Mouse (Mus musculus) hematopoietic stem cell, adult 5-6 weeks (primary cell): ENCODE measurements around the gene Gm47985. TPM values are rescaled to one million over a fixed set of nuclear protein-coding genes. Genes with fewer than 3 reads are reported as not detected.
"Not testable (repeated sequence)": the region's sequence is repeated elsewhere in the genome, so short reads cannot be mapped to it uniquely, and the experiment has no call there.

ENCODE experiments used
- ATAC-seq, 2 experiments: fragments of 125-278 bp in 1 of 2; replicated peaks in 1 of 2; 2 replicates each; pipeline ENCODE4 v1.8.0; 2016 to 2017; ENCODE audit warnings: inconsistent platforms in 2 of 2, mild to moderate bottlenecking in 2 of 2, moderate number of reproducible peaks in 2 of 2, low read depth in 1 of 2, moderate TSS enrichment in 1 of 2; ENCODE audit not compliant: low FRiP score in 2 of 2, poor library complexity in 2 of 2, severe bottlenecking in 2 of 2, insufficient read depth in 1 of 2, low TSS enrichment in 1 of 2
- total RNA-seq: library from RNA; stranded (forward); fragments of 172-1452, 232-1000 nt; gene quantifications from 2 replicates; pipeline ENCODE4 v1.2.3, GENCODE M21; 2017

The Gm47985 gene
- total RNA-seq = not detected in 2 replicates

DNA sequence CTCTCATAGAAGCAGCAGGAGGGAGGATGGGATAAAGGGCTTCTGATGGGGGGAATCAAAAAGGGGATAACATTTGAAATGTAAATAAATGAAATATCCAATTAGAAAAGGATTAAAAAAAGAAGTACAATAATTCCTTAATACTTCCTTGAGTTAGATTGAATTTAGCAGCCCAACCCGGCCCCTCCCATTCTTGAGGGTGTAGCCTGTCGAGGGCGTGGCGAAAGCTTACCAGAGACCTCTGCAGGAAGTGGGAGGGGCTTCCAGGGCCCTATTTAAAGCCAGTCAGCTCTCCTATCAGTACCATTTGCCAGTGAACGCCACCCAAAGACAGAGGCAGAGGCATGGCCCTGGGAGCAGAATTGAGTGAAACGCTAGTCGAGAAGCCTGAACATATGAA, at the start of gene Gm47985:
TSS of gene Gm47985 (plus strand) at position 272 of the 400 bp plus-strand sequence.
- not testable (repeated sequence) for ATAC-seq

- ATAC-seq = no peak
These were observed 49.7 kb upstream of the Gm47985 start for GRCm38 (mm10) chr1:151132686-151133085.

- ATAC-seq = no peak
These were observed 43.9 kb upstream of the Gm47985 start for GRCm38 (mm10) chr1:151138388-151138787.

- ATAC-seq = no peak
These were observed 41.4 kb upstream of the Gm47985 start for GRCm38 (mm10) chr1:151140956-151141355.

DNA sequence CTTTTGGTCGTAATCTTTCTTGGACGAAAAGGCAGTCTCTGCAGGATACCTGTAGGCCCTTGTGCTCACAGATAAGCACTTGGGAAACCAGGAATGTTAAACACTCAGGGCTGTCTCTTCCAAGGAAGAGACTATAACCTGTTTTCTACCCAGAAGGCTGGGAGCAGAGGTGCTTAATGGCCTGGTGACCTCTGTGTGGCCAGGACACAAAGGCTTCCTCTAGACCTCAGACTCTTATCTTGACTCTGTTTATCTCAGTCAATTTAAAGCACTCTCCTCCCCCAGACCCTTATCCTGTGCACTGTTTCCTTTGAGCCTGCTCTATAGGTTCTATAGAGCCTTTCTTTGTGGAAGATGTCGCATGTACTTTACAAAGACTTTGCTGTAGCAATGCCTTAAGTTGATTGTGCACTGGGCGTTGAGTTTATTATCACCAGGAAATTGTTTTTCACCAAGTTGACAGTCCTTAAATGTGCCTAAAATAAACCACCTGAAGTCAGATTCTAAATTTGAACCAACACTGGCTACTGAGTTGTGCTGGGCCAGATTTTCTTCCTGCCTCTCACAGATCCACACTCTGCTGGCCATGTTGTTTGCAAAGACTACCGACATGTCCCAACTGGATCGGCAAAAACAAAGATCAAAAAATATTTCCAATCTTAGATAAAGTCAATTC, 37.7 kb upstream of the Gm47985 start:
- no peak for ATAC-seq

- no peak for ATAC-seq
These were observed 34.5 kb upstream of the Gm47985 start for GRCm38 (mm10) chr1:151147801-151148200.

DNA sequence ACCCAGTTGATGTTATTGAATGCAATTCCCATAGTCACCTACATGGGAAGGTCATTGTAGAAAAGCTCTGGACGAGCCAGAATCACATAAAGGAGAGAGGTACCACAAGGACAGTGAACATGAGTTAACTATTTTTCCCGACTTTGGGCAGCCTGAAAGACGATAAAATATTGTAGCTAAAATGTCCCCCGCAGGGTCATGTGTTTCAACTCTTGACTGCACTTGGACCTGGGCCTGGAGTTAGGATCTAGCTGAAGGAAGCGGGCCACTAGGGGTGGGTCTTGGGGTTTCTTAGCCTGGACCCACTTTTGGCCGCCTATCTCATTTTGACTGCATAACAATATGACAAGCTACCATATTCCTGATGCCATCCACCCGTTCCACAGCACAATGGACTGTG, 32.1 kb upstream of the Gm47985 start:
- no peak for ATAC-seq

DNA sequence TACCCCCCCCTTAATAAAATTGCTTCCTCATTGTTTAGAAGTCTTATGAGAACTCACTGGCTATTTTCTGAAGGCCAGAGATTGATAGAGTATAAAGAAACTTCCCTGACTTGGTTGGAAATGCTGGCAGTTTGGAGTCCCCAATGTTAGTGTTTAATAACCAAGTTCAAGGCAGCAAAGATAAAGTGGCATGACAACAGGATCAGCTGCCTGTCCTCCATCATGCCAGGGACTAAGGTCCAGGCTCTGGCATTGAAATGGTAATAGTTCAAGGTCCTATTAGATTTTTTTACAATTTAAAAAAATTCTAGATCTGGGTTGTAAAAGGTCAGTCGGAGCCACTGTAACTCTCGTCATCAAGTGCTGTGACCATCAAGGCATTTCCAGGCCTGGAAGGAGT, 31.2 kb upstream of the Gm47985 start:
- no peak for ATAC-seq

GRCm38 (mm10) chr1:151153056-151153652, 29.2 kb upstream of the Gm47985 start:
- ATAC-seq = no peak

DNA sequence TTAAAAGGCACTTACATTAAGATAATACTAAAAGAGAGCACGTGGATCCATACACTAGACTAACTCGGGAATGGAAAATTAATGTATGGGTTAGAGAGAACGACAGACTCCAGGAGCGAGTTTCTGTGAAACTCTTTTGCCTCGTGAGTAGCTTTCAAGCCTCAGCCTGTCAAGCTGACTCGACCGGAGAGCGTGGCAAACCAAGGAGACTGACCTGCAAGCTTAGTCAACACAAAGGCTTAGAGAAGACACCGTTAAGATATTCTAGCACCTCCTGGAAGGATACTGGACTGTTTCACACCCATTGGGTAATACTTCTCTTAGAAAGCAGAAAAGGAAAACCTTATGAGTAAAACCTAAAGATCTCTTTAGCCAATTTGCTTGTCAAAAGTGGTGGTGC, 28.2 kb upstream of the Gm47985 start:
- not testable (repeated sequence) for ATAC-seq

DNA sequence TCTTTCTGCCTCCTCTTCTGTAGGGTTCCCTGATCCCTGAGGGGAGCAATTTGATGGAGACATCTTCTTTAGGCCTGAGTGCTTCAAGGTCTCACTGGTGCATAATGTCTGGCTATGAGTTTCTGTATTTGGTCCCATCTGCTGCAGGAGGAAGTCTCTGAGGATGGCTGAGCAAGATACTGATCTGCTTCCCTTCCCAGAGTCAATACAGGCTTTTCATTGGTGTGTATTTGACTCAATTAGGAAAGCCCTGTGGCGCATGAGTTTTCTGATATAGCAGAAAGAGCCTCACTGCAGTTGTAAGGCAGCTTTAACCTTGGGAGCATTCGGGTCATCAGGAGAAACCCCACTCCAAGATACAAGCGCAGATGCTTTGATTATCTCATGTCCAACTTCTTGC, 26.2 kb upstream of the Gm47985 start:
- ATAC-seq = no peak

GRCm38 (mm10) chr1:151156777-151157632, 25.3 kb upstream of the Gm47985 start:
- ATAC-seq = no peak

DNA sequence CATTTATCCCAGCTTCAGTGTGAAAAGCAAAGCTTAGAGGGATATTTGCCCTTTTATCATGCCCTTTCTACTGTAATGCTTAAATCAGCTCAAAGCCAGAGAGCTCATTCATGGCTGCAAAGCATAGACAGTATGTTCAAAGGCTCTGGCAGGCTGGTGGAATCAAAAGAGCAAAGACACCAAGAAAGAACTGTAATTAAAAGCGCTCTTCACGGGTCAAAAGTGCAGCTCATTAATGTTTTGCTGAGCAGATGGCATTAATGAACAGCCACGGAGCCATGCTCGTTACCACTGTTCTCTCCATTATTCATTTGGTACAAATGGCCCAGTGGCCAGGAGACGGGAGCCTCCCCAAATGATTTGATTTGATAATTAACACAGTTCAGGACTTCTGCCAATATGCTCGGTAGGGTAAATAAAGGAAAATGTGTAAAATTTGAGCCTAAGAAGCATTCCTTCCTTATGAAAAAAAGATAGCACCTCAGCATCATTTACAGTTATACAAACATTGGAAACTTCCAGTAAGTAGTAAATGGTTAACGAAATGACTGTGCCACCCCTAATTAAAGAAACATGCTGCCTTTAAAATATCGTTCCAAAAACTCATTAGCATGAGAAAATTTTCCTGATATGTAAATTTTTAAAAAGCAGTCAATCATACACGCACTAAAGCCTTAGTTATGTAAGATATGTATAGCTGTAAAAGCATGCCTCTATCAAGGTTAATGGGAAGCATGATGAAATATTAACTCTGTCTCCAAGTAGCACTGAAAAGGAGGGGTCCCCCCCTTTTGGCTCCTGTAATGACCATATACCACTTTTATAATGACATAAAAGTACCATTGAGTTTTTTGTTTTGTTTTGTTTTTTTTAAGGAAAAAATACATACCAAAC, 24.1 kb upstream of the Gm47985 start:
- no peak for ATAC-seq

DNA sequence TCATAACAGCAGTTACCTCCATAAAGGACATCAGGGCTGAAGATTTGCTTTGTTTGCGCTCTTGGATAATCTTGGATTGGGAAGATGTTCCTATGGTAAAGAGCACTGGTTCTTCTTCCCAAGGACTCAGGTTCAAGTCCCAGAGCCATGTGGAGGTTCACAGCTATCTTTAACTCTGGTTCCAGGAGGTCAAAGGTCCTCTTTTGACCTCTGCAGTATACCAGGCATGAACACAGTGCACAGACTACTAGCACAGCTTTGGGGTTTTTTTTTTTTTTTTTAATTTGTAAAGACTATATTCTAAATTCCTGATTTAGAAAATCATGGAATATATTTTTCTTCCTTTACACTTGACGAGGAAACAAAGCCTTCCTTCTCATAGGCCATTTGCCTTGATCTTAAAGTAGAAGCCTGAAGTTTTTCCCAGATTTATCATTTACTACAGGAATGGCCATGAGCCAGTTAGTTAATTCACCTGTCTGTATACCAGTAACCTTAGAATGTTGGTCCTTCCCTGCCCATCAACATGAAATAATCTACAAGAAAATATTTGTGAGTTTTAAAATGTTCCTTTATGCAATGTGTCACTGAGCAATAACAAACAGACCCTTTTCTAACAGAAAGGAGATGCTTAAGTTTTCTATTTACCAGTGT, 23.4 kb upstream of the Gm47985 start:
- no peak for ATAC-seq

DNA sequence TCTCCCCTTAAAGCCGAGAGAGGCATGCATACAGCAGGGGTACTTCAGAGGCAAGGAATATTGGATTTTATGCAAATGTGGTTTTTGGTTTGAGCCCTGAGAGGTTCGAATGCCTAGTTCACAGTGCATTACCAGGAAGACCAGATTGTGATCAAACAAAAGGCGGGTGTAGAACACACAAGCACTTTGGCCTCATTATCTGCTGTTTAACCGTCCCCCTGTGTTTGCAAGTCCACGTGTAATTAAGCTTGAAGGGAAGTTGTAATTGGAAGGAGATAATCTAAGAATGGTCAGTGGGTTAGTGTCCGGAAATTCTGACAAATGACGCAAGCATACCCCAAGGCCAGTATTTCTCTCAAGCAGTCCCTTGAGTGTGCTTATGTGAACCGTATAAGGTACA, 16.3 kb upstream of the Gm47985 start:
- ATAC-seq = no peak

GRCm38 (mm10) chr1:151167297-151168047, 14.9 kb upstream of the Gm47985 start:
- ATAC-seq = no peak; a peak in 1 of 4 replicates
